Mouse (Mus musculus): ENCODE data around the gene Gtf2b. TPM values are rescaled to one million over a fixed set of nuclear protein-coding genes. Genes with fewer than 3 reads are reported as not detected.

Gene Gtf2b
- polyA plus RNA-seq, 1 experiment: 40.2 TPM

GRCm38 (mm10) chr3:142832910-142833309 lies 68.1 kb downstream of the Gtf2b start:
- peaks cover 19% of the 10 kb centered on the region for H3K36me3 ChIP-seq (ENCODE audit: control insufficient read depth, insufficient read depth, low read length)

More at GRCm38 (mm10) chr3:142832910-142833309, 68.1 kb downstream of the Gtf2b start:
- Histone ChIP-seq H3K27me3 (ENCODE audit: control insufficient read depth, insufficient read depth, low read length) (no peaks in the 10 kb centered on the region), H3K4me3 (ENCODE audit: control insufficient read depth, insufficient read depth, low read length) (no peak overlapping the region), H3K4me1 (replicated peaks; ENCODE audit: control insufficient read depth, insufficient read depth, low read length) (peaks cover 3% of the 10 kb centered on the region; the same call in 1 of the 2 replicates), H3K27ac (ENCODE audit: control insufficient read depth, insufficient read depth, low read length) (no peak overlapping the region)
- 97% methylated on average over 3 of the region's 3 CpGs for WGBS
- no peak for DNase-seq
- TF ChIP-seq POLR2A (IDR thresholded peaks at IDR 0.05; ENCODE audit: control insufficient read depth, extremely low read depth, insufficient read depth, low read length, poor library complexity) (no peak), CTCF (IDR thresholded peaks at IDR 0.05; ENCODE audit: borderline replicate concordance, control insufficient read depth, extremely low read depth, insufficient read depth, low read length, poor library complexity) (no peak)

Other genes starting within 250 kb of the Gtf2b start
- gene Gbp7, start 234.7 kb upstream of the Gtf2b start, polyA plus RNA-seq (2012; rRNA removed): 5.1 and 6.6 TPM in 2 replicates
- 16.9 and 28.7 TPM in 2 replicates for gene Gbp3, start 205.0 kb upstream of the Gtf2b start, polyA plus RNA-seq (2012; rRNA removed)
- gene Gbp2b, start 170.2 kb upstream of the Gtf2b start, polyA plus RNA-seq (2012; rRNA removed): 0.10 and 0.12 TPM in 2 replicates
- 18.9 and 22.2 TPM in 2 replicates for gene Gbp2, start 144.4 kb upstream of the Gtf2b start, polyA plus RNA-seq (2012; rRNA removed)
- 3.1 and 3.4 TPM in 2 replicates for gene Kyat3, start 64.0 kb upstream of the Gtf2b start, polyA plus RNA-seq (2012; rRNA removed)
- 30.5 and 59.3 TPM in 2 replicates for gene Pkn2, start 117.0 kb downstream of the Gtf2b start, polyA plus RNA-seq (2012; rRNA removed)